Mouse (Mus musculus) kidney, embryonic 14.5 days (tissue): ENCODE measurements around the gene Fam193a. TPM values are rescaled to one million over a fixed set of nuclear protein-coding genes. Genes with fewer than 3 reads are reported as not detected.

ENCODE experiments used
- ATAC-seq: fragments of 200-750 bp; cut with Nextera tagmentation; 2 replicates; pipeline ENCODE4 v1.8.0; 2017; ENCODE audit warnings: moderate number of reproducible peaks, mild to moderate bottlenecking, moderate TSS enrichment, moderate library complexity; ENCODE audit not compliant: low FRiP score, low TSS enrichment
- H3K27ac ChIP-seq: fragments of 300-500 bp; sonication (generic); 2 replicates; pipeline ENCODE4 v1.5.1; 2014; ENCODE audit warnings: low read depth, mild to moderate bottlenecking, low read length, moderate library complexity, mixed read lengths
- H3K27me3 ChIP-seq: fragments of 300-500 bp; sonication (generic); 2 replicates; pipeline ENCODE4 v1.6.1; 2014; ENCODE audit warnings: mild to moderate bottlenecking, low read length; ENCODE audit not compliant: control insufficient read depth, insufficient read depth
- H3K36me3 ChIP-seq: fragments of 300-500 bp; sonication (generic); 2 replicates; pipeline ENCODE4 v1.6.1; 2014; ENCODE audit warnings: low read length, mixed read lengths; ENCODE audit not compliant: control insufficient read depth, insufficient read depth
- H3K4me1 ChIP-seq: fragments of 300-500 bp; sonication (generic); 2 replicates; pipeline ENCODE4 v1.6.1; 2014; ENCODE audit warnings: low read length, mixed read lengths; ENCODE audit not compliant: control insufficient read depth, insufficient read depth
- H3K4me2 ChIP-seq: fragments of 300-500 bp; sonication (generic); replicated peaks from 2 replicates; pipeline ENCODE4 v1.6.1; 2014; ENCODE audit warnings: low read depth, mild to moderate bottlenecking, low read length
- H3K4me3 ChIP-seq: fragments of 300-500 bp; sonication (generic); 2 replicates; pipeline ENCODE4 v1.5.1; 2014; ENCODE audit warnings: mild to moderate bottlenecking, low read length
- H3K9ac ChIP-seq: fragments of 300-500 bp; sonication (generic); 2 replicates; pipeline ENCODE4 v1.6.1; 2014; ENCODE audit warnings: low read depth, mild to moderate bottlenecking, low read length, moderate library complexity
- H3K9me3 ChIP-seq: fragments of 300-500 bp; sonication (generic); 2 replicates; pipeline ENCODE4 v1.6.1; 2016; ENCODE audit warnings: low read length; ENCODE audit not compliant: control insufficient read depth
- WGBS: fragments of 180-500 bp; shearing (Covaris S2); extraction: QIAGEN DNeasy Blood & Tissue Kit; methylation state at CpG from one replicate; pipeline ENCODE4 v1.1.7; 2014; 5-methylcytosine and 5-hydroxymethylcytosine counted together
- polyA plus RNA-seq: library from polyadenylated mRNA; unstranded; fragments of >200 nt; fragmentation: Nextera tagmentation; extraction: Ambion mirVana; gene quantifications from 2 replicates; pipeline ENCODE4 v1.2.1, GENCODE M21; 2014

Fam193a gene
- polyA plus RNA-seq, 1 experiment from 2014 or later: 18.4 TPM

DNA sequence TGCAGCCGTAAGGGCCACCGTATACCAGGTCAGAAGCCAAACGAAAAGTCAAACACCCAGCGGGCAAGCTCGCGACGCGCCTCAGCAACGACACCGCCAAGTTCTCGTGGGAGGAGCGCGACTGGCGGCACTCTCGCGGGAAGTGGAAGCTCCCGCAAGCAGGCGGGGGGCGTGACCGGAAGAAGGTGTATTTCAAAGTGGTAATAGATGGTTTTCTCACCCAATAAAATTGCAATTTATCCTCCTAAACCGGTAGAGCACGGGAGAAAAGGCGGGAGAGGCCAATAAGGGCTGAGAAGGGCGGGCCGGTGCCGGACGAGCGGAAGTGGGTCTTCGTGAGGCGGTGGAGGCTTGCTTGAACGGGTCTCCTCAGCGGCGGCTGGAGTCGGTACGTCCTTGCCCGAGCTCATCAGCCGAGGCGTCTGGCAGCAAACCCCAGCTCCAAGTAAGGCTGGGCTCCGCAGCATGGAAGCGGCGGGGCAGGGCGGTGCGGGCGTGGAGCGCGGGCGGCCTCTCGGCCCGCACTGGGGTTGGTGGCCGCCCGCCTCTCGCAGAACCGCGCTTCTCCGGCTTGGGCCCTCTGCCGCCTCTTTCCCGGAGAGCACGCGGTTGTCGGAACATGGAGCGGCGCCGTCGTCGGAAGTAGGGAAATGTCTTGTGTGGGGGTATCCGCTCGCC lies 33.5 kb upstream of the Fam193a start, which contains the start of gene Rnf4:
Gene Rnf4 (plus strand): TSS at position 193 of the 678 bp plus-strand sequence.
- Histone ChIP-seq H3K4me3 (peak within 1 kb of the TSS; percentile 99), H3K9ac (peak within 1 kb of the TSS; percentile 99), H3K4me1 (peaks cover 11% of the 10 kb centered on the region), H3K4me2 (peak within 1 kb of the TSS; percentile 78), H3K27me3 (no peaks in the 10 kb centered on the region), H3K27ac (peak within 1 kb of the TSS; percentile 98), H3K9me3 (no peaks in the 10 kb centered on the region), H3K36me3 (peaks cover 8% of the 10 kb centered on the region; the same call in 1 of the 2 replicates)
- under 1% methylated on average over 67 of the region's 67 CpGs for WGBS
- ATAC-seq: peak; percentile 97

DNA sequence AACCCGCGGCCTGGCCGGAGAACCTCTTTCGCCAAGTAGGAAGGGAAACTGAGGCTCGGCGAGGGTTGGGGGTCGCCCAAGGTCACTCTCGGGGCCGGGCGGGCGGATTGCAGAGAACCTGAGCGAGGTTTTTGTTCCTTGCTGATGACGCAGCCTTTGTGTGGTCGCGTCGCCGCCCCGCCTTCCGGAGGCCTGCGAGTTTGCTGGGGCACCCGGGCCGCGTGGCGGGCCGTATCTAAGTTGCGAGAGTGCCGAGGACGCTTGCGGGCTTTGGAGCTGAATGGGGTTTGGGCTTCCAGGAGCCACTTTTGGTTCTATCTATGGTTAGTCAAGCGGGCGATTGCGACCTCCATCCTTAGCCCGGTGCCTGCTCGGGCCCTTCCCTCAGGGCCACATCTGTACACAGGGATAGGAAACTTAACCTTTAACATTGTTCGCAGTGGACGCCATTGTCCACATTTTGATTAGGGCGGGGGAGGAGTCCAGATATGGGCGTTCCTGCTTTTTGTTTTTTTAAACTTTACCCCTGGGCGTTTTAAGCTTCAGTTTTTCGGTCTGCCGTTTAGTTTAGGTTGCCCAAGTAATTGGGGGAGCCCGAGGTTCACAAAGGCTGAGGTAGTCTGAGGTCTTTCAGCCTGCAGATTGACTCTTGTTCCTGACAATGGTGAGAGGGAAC lies 32.8 kb upstream of the Fam193a start:
- no peaks in the 10 kb centered on the region for H3K27me3 ChIP-seq
- peak overlapping the region; percentile 98 for H3K27ac ChIP-seq

DNA sequence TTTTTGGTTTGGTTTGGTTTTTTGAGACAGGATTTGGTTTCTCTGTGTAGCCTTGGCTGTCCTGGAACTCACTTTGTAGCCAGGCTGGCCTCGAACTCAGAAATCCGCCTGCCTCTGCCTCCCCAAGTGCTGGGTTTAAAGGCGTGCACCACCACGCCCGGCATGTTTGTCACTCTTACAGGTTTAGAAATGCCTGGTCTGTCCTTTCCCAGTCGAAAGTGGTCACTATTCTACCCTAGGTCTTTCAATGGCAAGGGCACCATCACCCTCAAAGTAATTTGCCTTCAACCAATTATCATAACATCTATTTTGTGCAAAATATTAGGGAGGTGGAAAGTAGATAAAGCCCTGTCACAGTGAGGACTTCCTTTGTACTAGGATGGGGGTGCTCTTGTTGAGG lies 29.5 kb upstream of the Fam193a start:
- Histone ChIP-seq H3K4me2 (no peak overlapping the region), H3K4me3 (no peak overlapping the region), H3K27ac (no peak overlapping the region), H3K36me3 (peaks cover 35% of the 10 kb centered on the region), H3K4me1 (peaks cover 10% of the 10 kb centered on the region), H3K27me3 (no peaks in the 10 kb centered on the region), H3K9me3 (no peaks in the 10 kb centered on the region), H3K9ac (no peak overlapping the region)
- ATAC-seq: no peak
- WGBS: 94% methylated on average over 6 of the region's 6 CpGs

More for the DNA sequence above, 32.8 kb upstream of the Fam193a start:
- Histone ChIP-seq H3K36me3 (peaks cover 8% of the 10 kb centered on the region; the same call in 1 of the 2 replicates), H3K4me2 (peak overlapping the region; percentile 78), H3K4me3 (peak overlapping the region; percentile 99), H3K9ac (peak overlapping the region; percentile 99), H3K4me1 (peaks cover 11% of the 10 kb centered on the region), H3K9me3 (no peaks in the 10 kb centered on the region)
- ATAC-seq: peak; percentile 56
- under 1% methylated on average over 42 of the region's 42 CpGs for WGBS

DNA sequence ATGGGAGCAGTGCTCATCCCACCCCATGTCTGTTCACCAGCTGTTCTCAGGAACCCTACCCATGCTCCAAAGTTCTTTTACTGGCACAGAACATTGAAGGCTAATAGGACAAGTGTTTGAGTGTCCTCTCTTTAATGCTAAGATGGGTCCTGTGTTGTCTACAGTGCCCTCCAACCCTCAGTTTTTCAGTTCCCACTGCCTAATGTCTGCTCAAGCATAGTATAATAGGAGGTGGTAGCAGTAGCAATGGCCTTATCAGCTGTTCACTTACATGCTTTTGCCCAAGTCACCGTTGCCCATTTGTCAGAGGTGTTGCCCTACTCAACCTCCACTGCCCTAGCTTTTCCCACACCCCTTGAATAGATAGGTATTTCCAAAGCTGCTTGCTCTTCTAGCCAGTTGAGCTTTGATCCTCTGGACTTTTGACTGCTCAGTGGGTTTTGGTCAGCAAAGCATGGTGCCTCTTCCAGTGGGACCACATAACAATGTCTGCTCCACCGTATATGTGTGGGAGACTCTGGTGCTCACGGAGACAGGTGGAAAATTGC lies 17.6 kb upstream of the Fam193a start:
- no peaks in the 10 kb centered on the region for H3K27me3 ChIP-seq
- no peak overlapping the region for H3K9ac ChIP-seq
- no peak overlapping the region for H3K4me3 ChIP-seq
- 92% methylated on average over 3 of the region's 3 CpGs for WGBS
- peaks cover 92% of the 10 kb centered on the region for H3K36me3 ChIP-seq
- H3K27ac ChIP-seq: no peak overlapping the region
- H3K9me3 ChIP-seq: no peaks in the 10 kb centered on the region
- no peak overlapping the region for H3K4me2 ChIP-seq
- ATAC-seq: no peak
- H3K4me1 ChIP-seq: no peaks in the 10 kb centered on the region

GRCm38 (mm10) chr5:34360261-34360660 lies 9.5 kb upstream of the Fam193a start:
- 94% methylated on average over 3 of the region's 3 CpGs for WGBS
- ATAC-seq: no peak
- no peak overlapping the region for H3K4me2 ChIP-seq

DNA sequence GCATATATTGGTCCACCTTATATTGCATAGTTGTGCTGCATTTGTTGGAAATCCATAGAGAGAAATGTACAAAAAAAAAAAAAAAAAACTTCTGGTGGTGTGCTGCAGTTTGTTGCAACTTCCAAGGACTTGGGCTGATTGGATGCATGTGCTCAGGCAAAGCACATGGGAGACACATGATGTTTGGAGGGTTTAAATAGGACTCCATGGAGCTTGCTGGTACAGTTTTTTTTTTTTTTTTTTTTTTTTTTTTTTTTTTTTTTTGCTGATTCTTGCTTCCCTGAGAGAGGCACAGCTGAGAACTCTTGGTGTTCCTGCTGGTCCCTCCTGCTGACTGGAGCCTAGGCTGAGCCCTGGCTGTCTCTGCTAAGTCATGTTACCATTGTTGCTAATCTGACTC lies 6.6 kb upstream of the Fam193a start:
- no peak overlapping the region for H3K9ac ChIP-seq
- H3K4me1 ChIP-seq: no peaks in the 10 kb centered on the region
- no peak overlapping the region for H3K27ac ChIP-seq
- ATAC-seq: no peak
- no peak overlapping the region for H3K4me2 ChIP-seq
- H3K27me3 ChIP-seq: no peaks in the 10 kb centered on the region
- no peaks in the 10 kb centered on the region for H3K9me3 ChIP-seq
- no peak overlapping the region for H3K4me3 ChIP-seq
- peaks cover 34% of the 10 kb centered on the region for H3K36me3 ChIP-seq

More at GRCm38 (mm10) chr5:34360261-34360660, 9.5 kb upstream of the Fam193a start:
- H3K27ac ChIP-seq: no peak overlapping the region
- H3K4me1 ChIP-seq: no peaks in the 10 kb centered on the region
- H3K9me3 ChIP-seq: no peaks in the 10 kb centered on the region
- no peak overlapping the region for H3K9ac ChIP-seq
- no peak overlapping the region for H3K4me3 ChIP-seq
- no peaks in the 10 kb centered on the region for H3K27me3 ChIP-seq
- peaks cover 54% of the 10 kb centered on the region for H3K36me3 ChIP-seq

DNA sequence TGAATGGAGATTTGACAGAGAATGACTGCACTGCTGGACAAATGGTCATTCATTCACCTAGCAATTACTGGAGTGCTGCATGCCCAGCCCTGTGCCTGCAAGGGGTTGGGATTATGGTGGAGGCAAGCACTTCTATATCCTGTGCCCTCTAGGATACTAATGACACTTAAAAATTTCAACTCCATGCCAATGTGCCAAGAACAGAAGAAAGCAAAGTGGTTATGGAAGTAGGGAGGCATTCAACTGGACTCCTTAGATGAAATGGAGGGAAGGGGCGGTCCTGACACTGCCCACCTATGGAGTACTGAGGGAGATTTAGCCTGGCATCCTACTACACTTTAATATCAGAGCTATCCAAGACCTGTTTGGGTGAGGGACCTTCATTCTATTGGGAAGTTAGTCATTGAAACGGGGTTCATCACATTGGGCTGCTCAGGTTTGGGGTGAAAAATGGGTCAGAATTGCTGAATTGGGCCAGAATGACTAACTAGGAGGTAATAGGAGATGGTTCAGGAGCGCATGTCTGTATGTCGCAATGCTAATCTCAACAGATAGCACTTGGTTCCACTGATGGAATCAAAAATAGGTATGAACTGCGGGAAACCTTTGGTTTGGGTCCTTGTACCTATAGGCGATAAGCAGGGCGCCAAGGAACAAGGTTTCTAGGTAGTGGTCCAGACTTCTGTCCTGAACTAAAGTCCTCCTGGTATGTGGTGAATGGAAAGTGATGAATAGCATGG lies 1.0 kb upstream of the Fam193a start:
- peaks cover 11% of the 10 kb centered on the region for H3K4me1 ChIP-seq
- H3K9me3 ChIP-seq: no peaks in the 10 kb centered on the region
- 66% methylated on average over 7 of the region's 7 CpGs for WGBS
- peak overlapping the region; percentile 94; the same call in 1 of the 2 replicates for H3K9ac ChIP-seq
- peak overlapping the region; percentile 92 for H3K4me3 ChIP-seq
- peak overlapping the region; percentile 50 for H3K4me2 ChIP-seq
- no peak for ATAC-seq
- no peaks in the 10 kb centered on the region; the same call in 1 of the 2 replicates for H3K36me3 ChIP-seq
- H3K27me3 ChIP-seq: no peaks in the 10 kb centered on the region
- H3K27ac ChIP-seq: peak overlapping the region; percentile 65

GRCm38 (mm10) chr5:34370022-34370823 lies 490 bp downstream of the Fam193a start:
- Histone ChIP-seq H3K36me3 (no peaks in the 10 kb centered on the region; the same call in 1 of the 2 replicates), H3K9ac (peak overlapping the region; percentile 94), H3K4me2 (peak overlapping the region; percentile 80), H3K4me3 (peak overlapping the region; percentile 92), H3K27me3 (no peaks in the 10 kb centered on the region), H3K4me1 (peaks cover 11% of the 10 kb centered on the region), H3K27ac (no peak overlapping the region), H3K9me3 (no peaks in the 10 kb centered on the region)
- WGBS: under 1% methylated on average over 36 of the region's 114 CpGs
- ATAC-seq: 0 out of 2 replicates have a peak, but pooled peaks have one; percentile 2
